8 mouse cellular contexts compared by ENCODE assay signal in the genomic region with DNA sequence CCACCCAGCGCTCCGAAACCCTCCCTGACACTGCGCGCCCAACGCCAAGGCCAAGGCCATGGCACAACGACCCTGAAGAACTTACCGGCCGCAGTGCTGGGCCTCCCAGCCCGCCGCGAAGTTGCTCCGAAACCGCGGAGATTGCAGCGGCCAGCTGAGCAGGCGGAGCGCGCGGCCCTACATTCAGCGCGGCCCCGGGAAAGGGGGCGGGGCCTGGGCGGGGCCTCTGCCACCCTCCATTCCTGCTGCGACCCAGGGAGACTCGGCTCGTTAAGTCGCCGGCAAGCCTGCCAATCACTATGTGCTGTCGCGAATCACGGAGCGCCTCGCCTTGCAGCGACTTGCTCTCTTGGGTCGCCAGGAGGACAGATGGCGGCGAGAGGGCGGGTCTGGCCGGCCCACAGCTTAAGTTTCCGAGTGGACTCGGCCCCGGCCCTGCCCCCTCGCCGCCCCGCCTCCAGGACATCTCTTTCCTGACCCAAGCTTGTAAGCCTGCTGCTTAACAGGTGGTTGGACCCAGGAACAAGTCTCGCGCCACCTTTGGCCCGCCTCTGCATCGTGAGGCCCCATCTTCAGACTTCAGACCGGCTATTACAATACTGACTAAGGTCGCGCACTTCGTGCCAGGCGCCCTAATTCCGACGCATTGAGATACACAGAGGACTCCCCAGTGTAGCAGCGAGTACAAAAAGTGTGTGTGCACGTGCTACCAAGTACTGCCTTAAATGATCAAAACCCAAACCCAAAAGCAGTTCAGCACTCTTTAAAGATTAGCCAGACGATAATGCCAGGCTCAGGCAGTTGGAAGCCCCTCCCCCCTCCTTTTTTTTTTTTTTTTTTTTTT. TPM values are rescaled to one million over a fixed set of nuclear protein-coding genes. Genes with fewer than 3 reads are reported as not detected.
DNase-seq lines count a peak whose midpoint lies in the region; ATAC-seq and TF ChIP-seq lines count a peak whose summit lies in the region.

A gene (minus strand): TSS at position 425 of the 844 bp plus-strand sequence.

- DNase-seq in brain, embryonic 18.5 days (ENCODE audit: low read depth, low spot score) = peak; percentile 85
- peak; percentile 96 for DNase-seq in forebrain, embryonic 10.5 days (ENCODE audit: extremely low spot score, low spot score)
- DNase-seq in kidney, postnatal 10 days = peak; percentile 99
- DNase-seq in liver, embryonic 11.5 days (ENCODE audit: low spot score) = peak; percentile 89
- peak; percentile 84 to 91 for DNase-seq in spleen, postnatal 4 days (ENCODE audit: low spot score in 2 of 2)

- H3K9ac ChIP-seq in heart, embryonic 14.5 days (ENCODE audit: low read length) = peak within 1 kb of the TSS; percentile 89
- peak within 1 kb of the TSS; percentile 63 for H3K9ac ChIP-seq in liver, embryonic 11.5 days (ENCODE audit: low read depth, low read length)

- H3K79me2 ChIP-seq in C2C12 (ENCODE audit: control insufficient read depth, insufficient read depth) (no peaks in the 10 kb centered on the region), myocyte (ENCODE audit: control insufficient read depth, insufficient read depth) (peaks cover 13% of the 10 kb centered on the region)

- H3K4me2 ChIP-seq in heart, embryonic 14.5 days (ENCODE audit: low read length) = peak within 1 kb of the TSS; percentile 99
- H3K4me2 ChIP-seq in liver, embryonic 11.5 days = peak within 1 kb of the TSS; percentile 92
- H3K4me2 ChIP-seq in myocyte (ENCODE audit: low read depth) = peak within 1 kb of the TSS; percentile 96

- H3ac ChIP-seq in C2C12 (ENCODE audit: control insufficient read depth, insufficient read length, low read depth) (peak within 1 kb of the TSS; percentile 55), myocyte (ENCODE audit: control insufficient read depth, insufficient read length) (peak within 1 kb of the TSS; percentile 40)

- H3K27me3 ChIP-seq in C2C12 (ENCODE audit: control insufficient read depth, insufficient read depth, insufficient read length) = no peaks in the 10 kb centered on the region
- peaks cover 15% of the 10 kb centered on the region for H3K27me3 ChIP-seq in forebrain, embryonic 10.5 days (ENCODE audit: poor library complexity, severe bottlenecking)
- H3K27me3 ChIP-seq in heart, embryonic 14.5 days (ENCODE audit: control insufficient read depth, insufficient read depth, low read length) = no peaks in the 10 kb centered on the region
- H3K27me3 ChIP-seq in liver, embryonic 11.5 days (replicated peaks; ENCODE audit: control insufficient read depth, insufficient read depth, low read length) = peaks cover 2% of the 10 kb centered on the region; the same call in 1 of the 2 replicates
- no peaks in the 10 kb centered on the region for H3K27me3 ChIP-seq in myocyte (ENCODE audit: control insufficient read depth, insufficient read depth, insufficient read length)

- no peaks in the 10 kb centered on the region for H3K9me3 ChIP-seq in forebrain, embryonic 10.5 days
- no peaks in the 10 kb centered on the region for H3K9me3 ChIP-seq in heart, embryonic 14.5 days (ENCODE audit: control insufficient read depth, low read length)
- no peaks in the 10 kb centered on the region for H3K9me3 ChIP-seq in liver, embryonic 11.5 days (ENCODE audit: control insufficient read depth, low read length)

- TF ChIP-seq POLR2A in myocyte (IDR thresholded peaks at IDR 0.05; ENCODE audit: insufficient read length, low read depth) = peak; percentile 96

- H3K27ac ChIP-seq in forebrain, embryonic 10.5 days = peak within 1 kb of the TSS; percentile 88
- H3K27ac ChIP-seq in heart, embryonic 14.5 days (replicated peaks in 1 of 2; ENCODE audit: control insufficient read depth in 1 of 2, insufficient read depth in 1 of 2, low read depth in 2 of 2, low read length in 2 of 2) = peak within 1 kb of the TSS; percentile 50 to 73; a peak in 3 of 4 replicates
- no peak within 1 kb of the TSS for H3K27ac ChIP-seq in liver, embryonic 11.5 days (ENCODE audit: low read depth, low read length)

- H3K79me3 ChIP-seq in C2C12 (ENCODE audit: low read depth) = peaks cover 2% of the 10 kb centered on the region

- ATAC-seq in heart, embryonic 14.5 days (ENCODE audit: insufficient number of reproducible peaks, insufficient read depth, low FRiP score, low read depth) = peak; percentile 96
- ATAC-seq in liver, embryonic 11.5 days (replicated peaks; ENCODE audit: low FRiP score) = peak; percentile 95

- under 1% methylated on average over 60 of the region's 60 CpGs for WGBS in forebrain, embryonic 10.5 days
- under 1% methylated on average over 57 of the region's 60 CpGs for WGBS in heart, embryonic 14.5 days
- under 1% methylated on average over 59 of the region's 60 CpGs for WGBS in liver, embryonic 11.5 days

- peaks cover 28% of the 10 kb centered on the region for H3K4me1 ChIP-seq in forebrain, embryonic 10.5 days
- peaks cover 5 to 10% of the 10 kb centered on the region in 2 experiments; a peak in 3 of 4 replicates for H3K4me1 ChIP-seq in heart, embryonic 14.5 days (ENCODE audit: control insufficient read depth in 2 of 2, insufficient read depth in 2 of 2, low read length in 2 of 2)
- no peaks in the 10 kb centered on the region; the same call in 1 of the 2 replicates for H3K4me1 ChIP-seq in liver, embryonic 11.5 days (replicated peaks; ENCODE audit: control insufficient read depth, insufficient read depth, low read length)

- H3K36me3 ChIP-seq in C2C12 (ENCODE audit: control insufficient read depth, insufficient read depth) (no peaks in the 10 kb centered on the region), myocyte (ENCODE audit: control insufficient read depth, insufficient read depth) (no peaks in the 10 kb centered on the region)
- no peaks in the 10 kb centered on the region for H3K36me3 ChIP-seq in forebrain, embryonic 10.5 days (replicated peaks)
- H3K36me3 ChIP-seq in heart, embryonic 14.5 days (ENCODE audit: control insufficient read depth, insufficient read depth, low read length) = no peaks in the 10 kb centered on the region
- no peaks in the 10 kb centered on the region for H3K36me3 ChIP-seq in liver, embryonic 11.5 days (ENCODE audit: control insufficient read depth, insufficient read depth, low read length)

- TF ChIP-seq CTCF in C2C12 (IDR thresholded peaks at IDR 0.05; ENCODE audit: control insufficient read depth, insufficient read depth, insufficient read length) = no peak

- H3K4me3 ChIP-seq in C2C12 (ENCODE audit: insufficient read depth, poor library complexity, severe bottlenecking) = peak within 1 kb of the TSS; percentile 51
- H3K4me3 ChIP-seq in forebrain, embryonic 10.5 days = peak within 1 kb of the TSS; percentile 83
- H3K4me3 ChIP-seq in heart, embryonic 14.5 days (ENCODE audit: control insufficient read depth in 1 of 2, insufficient read depth in 1 of 2, low read depth in 1 of 2, low read length in 2 of 2) = peak within 1 kb of the TSS; percentile 75 to 85
- peak within 1 kb of the TSS; percentile 62 for H3K4me3 ChIP-seq in liver, embryonic 11.5 days (ENCODE audit: low read depth, low read length)
- peak within 1 kb of the TSS; percentile 80 for H3K4me3 ChIP-seq in myocyte

TF ChIP-seq in C2C12, 6 proteins besides CTCF, POLR2A, EP300 and RAD21:
- TF ChIP-seq MYOG (IDR thresholded peaks at IDR 0.05; ENCODE audit: control insufficient read depth, extremely low read depth, insufficient read length) (no peak), FOSL1 (IDR thresholded peaks at IDR 0.05; ENCODE audit: insufficient read depth, low read length, poor library complexity, severe bottlenecking) (no peak), MYOD1 (IDR thresholded peaks at IDR 0.05; ENCODE audit: control insufficient read depth, insufficient read length, low read depth) (no peak), CEBPB (IDR thresholded peaks at IDR 0.05; ENCODE audit: low read depth) (no peak)
TF ChIP-seq in C2C12: peak in this region for 0.

TF ChIP-seq in myocyte, 11 proteins besides CTCF, POLR2A, EP300 and RAD21:
- no peak for TF ChIP-seq TCF3 (IDR thresholded peaks at IDR 0.05; ENCODE audit: insufficient read length, low read depth)
- peak; percentile 49 for TF ChIP-seq SRF (IDR thresholded peaks at IDR 0.05; ENCODE audit: control insufficient read depth, insufficient read length, low read depth)
- no peak for TF ChIP-seq E2F4 (IDR thresholded peaks at IDR 0.05; ENCODE audit: insufficient read depth)
- TF ChIP-seq USF1 (IDR thresholded peaks at IDR 0.05; ENCODE audit: low read depth) = no peak
- peak; percentile 19 to 71 (median 38) for TF ChIP-seq MYOG (IDR thresholded peaks at IDR 0.05; ENCODE audit: control insufficient read depth in 1 of 3, insufficient read depth in 1 of 3, insufficient read length in 2 of 3, low read depth in 2 of 3)
- TF ChIP-seq MAX (IDR thresholded peaks at IDR 0.05; ENCODE audit: low read depth) = no peak
- peak; percentile 43; the same call in 1 of the 2 replicates for TF ChIP-seq CEBPB (IDR thresholded peaks at IDR 0.05; ENCODE audit: insufficient read depth, poor library complexity, severe bottlenecking)
- no peak for TF ChIP-seq TCF12 (IDR thresholded peaks at IDR 0.05; ENCODE audit: insufficient read depth, poor library complexity, severe bottlenecking)
- peak in 2 of 3 experiments; percentile 55 to 84 for TF ChIP-seq MYOD1 (IDR thresholded peaks at IDR 0.05; ENCODE audit: control insufficient read depth in 1 of 3, insufficient read length in 2 of 3, low read depth in 2 of 3)
- TF ChIP-seq REST (IDR thresholded peaks at IDR 0.05; ENCODE audit: insufficient read depth, insufficient read length) = no peak
- peak; percentile 93 for TF ChIP-seq POLR2AphosphoS2 (IDR thresholded peaks at IDR 0.05; ENCODE audit: insufficient read length, low read depth)

RNA-seq across cellular contexts. Expression of the gene that starts here (rescaled TPM):
- 16.2 TPM for polyA plus RNA-seq in C2C12 (2012; fragmentation: generic; extraction: Trizol)
- polyA plus RNA-seq in forebrain, embryonic 10.5 days (2016; fragmentation: Nextera tagmentation; extraction: Ambion mirVana) = 8.1 and 8.4 TPM in 2 replicates
- polyA plus RNA-seq in heart, embryonic 14.5 days (2014; fragmentation: Nextera tagmentation; extraction: Ambion mirVana) = 20.1 and 21.2 TPM in 2 replicates
- polyA plus RNA-seq in liver, embryonic 11.5 days (2014; fragmentation: Nextera tagmentation; extraction: Ambion mirVana) = 3.4 and 3.8 TPM in 2 replicates
- 83.4 TPM for polyA plus RNA-seq in myocyte (2012; fragmentation: generic; extraction: Trizol)
